Mouse (Mus musculus) kidney, embryonic 16.5 days (tissue): ENCODE measurements around the gene Ankrd27. TPM values are rescaled to one million over a fixed set of nuclear protein-coding genes. Genes with fewer than 3 reads are reported as not detected.

Experiments used
- ATAC-seq: fragments of 200-750 bp; cut with Nextera tagmentation; 2 replicates; pipeline ENCODE4 v1.8.0; 2017; ENCODE audit warnings: moderate TSS enrichment; ENCODE audit not compliant: low FRiP score, low TSS enrichment
- H3K27ac ChIP-seq: fragments of 300-500 bp; sonication (generic); 2 replicates; pipeline ENCODE4 v1.5.1; 2014; ENCODE audit warnings: low read length
- H3K27me3 ChIP-seq: fragments of 300-500 bp; sonication (generic); 2 replicates; pipeline ENCODE4 v1.6.1; 2014; ENCODE audit warnings: low read length, control low read depth, mixed read lengths; ENCODE audit not compliant: insufficient read depth
- H3K36me3 ChIP-seq: fragments of 300-500 bp; sonication (generic); 2 replicates; pipeline ENCODE4 v1.6.1; 2014; ENCODE audit warnings: low read length, control low read depth, mixed read lengths; ENCODE audit not compliant: insufficient read depth
- H3K4me1 ChIP-seq: fragments of 300-500 bp; sonication (generic); 2 replicates; pipeline ENCODE4 v1.6.1; 2014; ENCODE audit warnings: low read length, control low read depth, mixed read lengths; ENCODE audit not compliant: insufficient read depth
- H3K4me2 ChIP-seq: fragments of 300-500 bp; sonication (generic); replicated peaks from 2 replicates; pipeline ENCODE4 v1.6.1; 2014; ENCODE audit warnings: low read depth, low read length
- H3K4me3 ChIP-seq: fragments of 300-500 bp; sonication (generic); 2 replicates; pipeline ENCODE4 v1.5.1; 2014; ENCODE audit warnings: mild to moderate bottlenecking, low read length
- H3K9ac ChIP-seq: fragments of 300-500 bp; sonication (generic); replicated peaks from 2 replicates; pipeline ENCODE4 v1.6.1; 2014; ENCODE audit warnings: low read length
- H3K9me3 ChIP-seq: fragments of 300-500 bp; sonication (generic); 2 replicates; pipeline ENCODE4 v1.6.1; 2016; ENCODE audit warnings: low read length, control low read depth
- WGBS: fragments of 180-500 bp; shearing (Covaris S2); extraction: QIAGEN DNeasy Blood & Tissue Kit; methylation state at CpG from one replicate; pipeline ENCODE4 v1.1.7; 2014; 5-methylcytosine and 5-hydroxymethylcytosine counted together
- polyA plus RNA-seq: library from polyadenylated mRNA; unstranded; fragments of >200 nt; fragmentation: Nextera tagmentation; extraction: Ambion mirVana; gene quantifications from 2 replicates; pipeline ENCODE4 v1.2.1, GENCODE M21; 2015

Gene Ankrd27
- polyA plus RNA-seq, 1 experiment from 2014 or later = 37.1 TPM

DNA sequence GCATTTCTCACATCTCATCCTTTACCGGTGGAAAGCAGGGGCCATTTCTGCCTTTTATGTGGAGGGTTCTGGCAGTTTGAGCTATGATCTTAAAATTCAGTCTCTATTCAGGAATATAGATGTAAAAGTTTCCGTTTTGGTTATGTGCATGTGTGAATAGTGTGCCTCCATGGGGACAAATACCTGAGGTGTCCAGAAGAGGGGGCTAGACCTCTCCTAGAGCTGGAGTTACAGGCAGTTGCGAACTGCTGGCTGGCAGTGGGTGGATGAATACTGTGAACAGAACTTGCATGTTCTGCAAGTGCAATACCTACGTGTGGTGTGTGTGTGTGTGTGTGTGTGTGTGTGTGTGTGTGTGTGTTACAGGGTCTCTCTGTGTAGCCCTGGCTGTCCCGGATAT lies 3.3 kb upstream of the Ankrd27 start:
- ATAC-seq = no peak
- Histone ChIP-seq H3K4me1 (peaks cover 18% of the 10 kb centered on the region), H3K9ac (no peak overlapping the region), H3K27me3 (peaks cover 31% of the 10 kb centered on the region), H3K9me3 (no peaks in the 10 kb centered on the region; the same call in 1 of the 2 replicates), H3K4me2 (no peak overlapping the region), H3K4me3 (no peak overlapping the region), H3K36me3 (no peaks in the 10 kb centered on the region), H3K27ac (no peak overlapping the region)
- WGBS = 81% methylated on average over 5 of the region's 5 CpGs

DNA sequence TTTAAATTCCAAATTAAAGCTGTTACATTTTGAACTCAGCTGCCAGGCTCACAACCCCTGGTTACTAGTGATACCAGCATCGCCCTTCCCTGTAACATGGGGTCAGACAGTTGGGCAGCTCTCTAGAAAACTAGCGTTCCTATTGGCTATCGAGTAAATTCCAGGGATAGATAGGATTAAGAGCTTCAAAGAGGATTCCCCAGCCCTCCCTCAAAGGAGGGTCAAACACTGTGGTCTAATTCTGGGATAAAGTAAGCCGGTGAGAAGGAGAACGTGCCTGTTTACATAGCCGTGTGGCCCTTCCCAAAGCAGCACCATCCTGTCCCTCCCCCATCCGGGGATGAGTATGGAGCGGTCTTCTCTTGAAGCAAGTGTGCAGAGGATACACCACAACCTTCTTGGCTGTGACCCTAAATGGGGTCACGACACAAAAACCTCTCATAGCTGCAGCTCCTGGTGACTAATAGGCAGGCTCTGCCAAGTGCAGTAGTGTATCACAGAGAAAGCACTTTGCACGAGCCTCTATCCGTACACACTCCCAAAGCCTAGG lies 2.5 kb upstream of the Ankrd27 start:
- Histone ChIP-seq H3K4me1 (peaks cover 19% of the 10 kb centered on the region), H3K9me3 (no peaks in the 10 kb centered on the region; the same call in 1 of the 2 replicates), H3K36me3 (no peaks in the 10 kb centered on the region), H3K4me2 (no peak overlapping the region), H3K27ac (no peak overlapping the region), H3K9ac (no peak overlapping the region), H3K27me3 (peaks cover 31% of the 10 kb centered on the region), H3K4me3 (no peak overlapping the region)
- 23% methylated on average over 11 of the region's 11 CpGs for WGBS
- no peak for ATAC-seq

DNA sequence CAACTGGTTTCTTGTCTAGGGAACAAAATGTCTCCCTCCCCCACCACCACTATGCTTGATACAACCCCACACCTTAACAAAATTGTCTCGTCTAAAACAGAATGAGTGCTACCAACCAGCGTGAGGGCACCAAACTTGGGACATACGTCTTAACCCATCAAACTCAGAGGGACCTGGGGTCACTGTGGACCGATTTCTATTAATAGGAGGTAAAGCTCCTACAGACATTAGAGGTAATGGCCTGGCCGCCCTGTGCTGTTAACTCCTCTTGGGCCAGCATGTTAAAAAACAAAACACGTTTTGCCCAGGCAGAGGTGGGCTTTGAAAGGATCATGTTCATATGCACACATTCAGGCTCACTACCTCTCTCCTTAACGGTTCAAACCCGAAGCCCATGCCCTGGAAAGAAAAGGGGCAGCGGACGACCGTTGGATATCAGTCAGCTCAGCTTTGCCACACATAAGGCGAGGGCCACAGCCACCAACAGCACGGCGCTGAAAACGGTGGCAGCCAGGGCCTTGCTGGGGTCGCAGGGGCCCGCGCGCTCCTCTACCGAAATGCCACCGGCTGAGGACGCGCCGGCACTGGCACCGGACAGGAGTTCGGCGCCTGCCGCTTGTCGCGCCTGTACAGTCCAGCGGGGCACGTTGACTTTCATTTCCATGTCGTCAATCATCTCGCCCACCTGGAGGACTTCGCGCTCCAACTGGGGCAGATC lies 1.8 kb upstream of the Ankrd27 start:
- H3K9ac ChIP-seq = peak overlapping the region; percentile 65; the same call in 1 of the 2 replicates
- no peak overlapping the region for H3K27ac ChIP-seq
- WGBS = 5% methylated on average over 36 of the region's 36 CpGs

DNA sequence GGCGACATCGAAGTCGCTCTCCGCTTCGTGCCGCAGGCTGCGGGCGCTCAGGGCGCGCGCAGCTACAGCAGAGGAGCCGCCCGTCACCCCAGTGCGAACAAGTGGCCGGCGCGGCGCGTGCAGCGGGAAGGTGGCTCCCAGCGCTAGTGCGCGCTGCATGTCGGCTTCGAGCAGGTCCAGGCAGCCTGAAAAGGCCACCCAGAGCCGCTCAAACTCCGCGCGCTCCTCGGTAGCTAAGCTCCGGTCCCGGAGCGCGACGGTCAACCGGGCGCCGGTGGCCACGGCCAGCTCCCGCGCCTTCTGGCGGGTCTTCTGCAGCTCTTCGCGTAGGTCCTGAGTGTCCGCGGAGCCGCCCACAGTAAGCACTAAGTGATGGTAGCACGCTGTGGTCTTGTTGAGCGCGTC lies 1.3 kb upstream of the Ankrd27 start:
- Histone ChIP-seq H3K4me1 (peaks cover 23% of the 10 kb centered on the region), H3K4me3 (peak overlapping the region; percentile 92), H3K4me2 (peak overlapping the region; percentile 100), H3K27ac (no peak overlapping the region), H3K36me3 (no peaks in the 10 kb centered on the region), H3K9ac (peak overlapping the region; percentile 65), H3K27me3 (peaks cover 31% of the 10 kb centered on the region), H3K9me3 (no peaks in the 10 kb centered on the region; the same call in 1 of the 2 replicates)
- under 1% methylated on average over 50 of the region's 50 CpGs for WGBS
- no peak for ATAC-seq

More for the DNA sequence above, 1.8 kb upstream of the Ankrd27 start:
- no peak for ATAC-seq
- Histone ChIP-seq H3K27me3 (peaks cover 31% of the 10 kb centered on the region), H3K36me3 (no peaks in the 10 kb centered on the region), H3K4me3 (peak overlapping the region; percentile 92), H3K4me2 (peak overlapping the region; percentile 100), H3K4me1 (peaks cover 23% of the 10 kb centered on the region), H3K9me3 (no peaks in the 10 kb centered on the region; the same call in 1 of the 2 replicates)

DNA sequence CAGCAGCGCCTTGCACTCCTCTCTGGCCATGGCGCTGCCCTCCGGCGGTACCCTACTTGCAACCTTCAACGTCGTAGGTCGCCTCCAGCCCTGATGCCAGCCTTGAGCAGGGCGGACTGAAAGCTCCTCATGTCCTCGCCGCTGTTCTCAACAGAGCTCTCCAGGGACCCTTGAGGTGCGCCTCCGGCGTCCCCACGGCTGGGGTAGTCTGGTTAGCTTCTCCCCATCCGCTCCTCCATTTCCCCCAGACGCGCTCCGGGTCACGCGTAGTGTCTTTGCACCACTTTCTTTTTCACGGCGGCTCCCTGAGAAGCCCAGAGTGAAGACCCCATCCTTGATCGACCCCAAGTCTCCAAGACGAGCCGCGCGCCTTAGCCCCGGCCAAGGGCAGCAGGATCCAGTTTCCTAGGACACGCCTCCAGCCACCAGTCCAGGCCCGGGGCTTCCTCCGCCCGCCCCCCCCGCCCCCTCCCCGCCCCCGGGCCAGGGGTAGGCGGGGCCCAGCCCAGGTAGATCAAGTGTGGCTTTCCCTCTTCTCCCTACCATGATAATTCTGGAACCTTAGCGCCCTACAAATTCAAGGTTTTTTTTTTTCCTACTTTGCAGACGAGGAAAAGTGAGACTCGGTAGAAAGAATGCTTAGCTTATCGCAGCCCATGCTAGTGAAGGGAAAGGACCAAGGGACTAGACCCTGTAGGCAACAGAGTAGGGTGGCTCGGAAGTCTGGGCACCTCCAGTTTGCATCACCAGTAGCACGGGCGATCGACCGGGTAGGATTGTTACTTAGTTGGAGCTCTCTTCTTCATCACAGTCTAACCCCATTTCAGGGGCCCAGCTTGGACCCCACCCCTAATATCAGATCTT lies 621 bp upstream of the Ankrd27 start, which contains the start of gene Rgs9bp:
Rgs9bp (minus strand) TSS at position 392 of the 864 bp plus-strand sequence.
- Histone ChIP-seq H3K9ac (peak within 1 kb of the TSS; percentile 86), H3K4me1 (peaks cover 23% of the 10 kb centered on the region), H3K4me2 (peak within 1 kb of the TSS; percentile 100), H3K4me3 (peak within 1 kb of the TSS; percentile 92), H3K27me3 (peaks cover 31% of the 10 kb centered on the region), H3K9me3 (no peaks in the 10 kb centered on the region; the same call in 1 of the 2 replicates), H3K36me3 (no peaks in the 10 kb centered on the region), H3K27ac (peak within 1 kb of the TSS; percentile 81)
- peak; percentile 84 for ATAC-seq
- under 1% methylated on average over 44 of the region's 45 CpGs for WGBS

DNA sequence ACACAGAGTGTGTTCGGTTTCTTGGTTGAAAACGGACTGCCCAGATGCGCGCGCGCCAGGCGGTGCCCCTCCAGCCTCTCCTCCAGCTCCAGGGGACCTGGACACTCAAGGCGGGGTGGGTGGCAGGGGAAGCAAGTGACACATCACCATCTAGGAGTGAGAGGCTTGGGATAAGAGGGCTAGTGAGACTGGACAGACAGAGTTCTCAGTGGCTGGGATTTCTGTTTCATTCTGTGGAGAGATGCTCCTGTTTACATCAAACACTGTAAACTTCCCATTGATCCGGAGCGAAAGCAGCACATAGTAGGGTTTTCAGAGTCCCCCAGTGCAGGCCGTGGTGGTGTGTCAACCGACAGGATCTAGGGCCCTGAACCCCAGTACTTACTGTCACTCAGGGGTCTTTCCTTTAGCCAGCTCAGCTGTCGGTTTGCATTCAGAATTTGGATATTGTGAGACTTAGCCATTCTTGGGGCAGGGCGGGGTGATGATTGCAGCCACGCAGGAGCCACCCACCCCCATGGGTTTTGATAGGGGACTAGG lies 932 bp downstream of the Ankrd27 start:
- H3K4me2 ChIP-seq = peak overlapping the region; percentile 100
- H3K4me1 ChIP-seq = peaks cover 23% of the 10 kb centered on the region
- peak overlapping the region; percentile 92 for H3K4me3 ChIP-seq
- no peak overlapping the region for H3K27ac ChIP-seq
- H3K36me3 ChIP-seq = peaks cover 4% of the 10 kb centered on the region
- WGBS = 22% methylated on average over 15 of the region's 15 CpGs
- H3K9me3 ChIP-seq = no peaks in the 10 kb centered on the region; the same call in 1 of the 2 replicates
- peaks cover 31% of the 10 kb centered on the region for H3K27me3 ChIP-seq
- H3K9ac ChIP-seq = peak overlapping the region; percentile 86
- ATAC-seq = no peak

DNA sequence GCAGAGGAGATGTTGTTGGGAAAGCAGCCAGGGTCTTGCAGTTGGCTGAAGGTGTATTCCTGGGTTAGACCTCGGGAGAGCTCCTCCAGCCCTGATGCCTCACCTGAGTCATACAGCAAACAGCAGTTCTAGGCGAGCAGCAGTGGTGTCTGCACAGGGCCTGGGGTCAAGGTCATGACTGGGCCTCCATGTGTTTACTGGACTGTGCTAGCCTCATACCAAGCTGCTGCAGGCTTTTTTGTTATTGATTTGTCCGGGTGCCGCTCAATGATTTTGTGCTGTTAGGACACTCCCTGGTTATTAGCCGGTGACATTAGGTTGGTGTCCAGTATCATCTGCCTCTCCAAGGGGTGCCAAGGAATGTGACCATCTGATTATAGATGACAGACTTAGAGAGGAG lies 1.7 kb downstream of the Ankrd27 start:
- WGBS = 73% methylated on average over 5 of the region's 5 CpGs
- no peak for ATAC-seq
- peaks cover 24% of the 10 kb centered on the region for H3K27me3 ChIP-seq
- no peak overlapping the region for H3K27ac ChIP-seq
- H3K4me3 ChIP-seq = no peak overlapping the region
- H3K4me1 ChIP-seq = peaks cover 23% of the 10 kb centered on the region
- H3K9ac ChIP-seq = no peak overlapping the region
- H3K9me3 ChIP-seq = no peaks in the 10 kb centered on the region; the same call in 1 of the 2 replicates
- H3K4me2 ChIP-seq = no peak overlapping the region
- H3K36me3 ChIP-seq = peaks cover 12% of the 10 kb centered on the region

DNA sequence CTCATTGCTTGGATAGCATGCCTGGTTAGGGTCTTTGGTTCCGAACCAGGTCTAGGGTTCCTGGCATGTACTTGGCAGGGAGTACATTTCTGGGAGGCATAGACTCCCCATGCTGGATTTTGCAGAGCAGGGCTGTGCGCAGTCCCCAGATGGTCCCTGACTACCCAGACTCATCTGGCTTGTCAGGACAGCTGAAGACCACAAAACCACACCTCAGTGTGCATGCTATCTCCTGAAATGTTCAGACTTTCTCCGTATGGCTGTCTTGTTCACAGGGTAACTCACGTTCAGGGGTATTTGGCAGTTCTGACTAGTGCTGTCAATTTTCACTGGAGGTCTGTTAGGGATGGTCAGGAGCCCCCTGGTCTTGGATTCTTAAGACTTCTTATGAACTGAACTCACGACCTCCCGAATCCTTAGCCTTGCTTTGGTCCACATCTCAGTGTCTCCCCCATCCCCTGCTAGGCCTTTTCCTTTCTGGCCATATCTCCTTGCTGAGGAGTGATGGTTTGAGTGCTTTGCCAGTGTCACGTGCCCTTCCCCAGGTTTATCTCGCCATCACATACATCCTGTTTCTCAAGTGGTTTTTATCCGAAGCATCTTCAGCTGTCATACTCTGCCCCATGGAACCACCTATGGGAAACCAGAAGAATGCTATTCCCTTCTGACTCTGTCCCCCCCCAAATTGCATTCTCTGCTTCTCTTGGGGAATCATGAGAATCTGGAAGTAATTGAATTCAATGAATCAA lies 2.8 kb downstream of the Ankrd27 start:
- no peak overlapping the region for H3K9ac ChIP-seq
- H3K4me2 ChIP-seq = no peak overlapping the region
- H3K4me3 ChIP-seq = no peak overlapping the region
- no peaks in the 10 kb centered on the region for H3K9me3 ChIP-seq
- WGBS = 86% methylated on average over 9 of the region's 9 CpGs
- peaks cover 23% of the 10 kb centered on the region for H3K4me1 ChIP-seq
- peaks cover 22% of the 10 kb centered on the region for H3K36me3 ChIP-seq
- no peak overlapping the region for H3K27ac ChIP-seq
- H3K27me3 ChIP-seq = peaks cover 13% of the 10 kb centered on the region
- ATAC-seq = no peak

DNA sequence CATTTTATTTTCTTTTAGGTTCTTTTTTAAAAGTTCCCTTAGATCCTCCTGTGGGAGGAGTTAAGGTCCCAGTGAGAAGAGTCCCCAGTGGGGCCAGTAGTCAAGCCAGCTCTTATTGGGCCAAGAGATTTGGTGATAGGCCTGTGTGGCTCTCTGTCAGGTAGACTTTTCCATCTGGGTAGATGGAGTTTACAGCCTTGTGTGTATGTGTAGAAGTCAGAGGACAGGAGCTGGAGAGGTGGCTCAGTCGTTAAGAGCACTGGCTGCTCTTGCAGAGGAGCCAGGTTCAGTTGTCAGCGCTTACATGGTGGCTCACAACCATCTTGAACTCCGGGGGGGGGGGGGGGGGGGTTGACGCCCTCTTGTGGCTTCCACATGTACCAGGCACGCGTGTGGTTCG lies 3.4 kb downstream of the Ankrd27 start:
- Histone ChIP-seq H3K4me2 (no peak overlapping the region), H3K4me1 (peaks cover 17% of the 10 kb centered on the region), H3K4me3 (no peak overlapping the region), H3K9me3 (no peaks in the 10 kb centered on the region), H3K9ac (no peak overlapping the region), H3K27me3 (peaks cover 7% of the 10 kb centered on the region), H3K27ac (no peak overlapping the region), H3K36me3 (peaks cover 22% of the 10 kb centered on the region)
- ATAC-seq = no peak
- WGBS = 91% methylated on average over 7 of the region's 7 CpGs
